Mouse (Mus musculus): ENCODE measurements around the gene Gtf2ird1.

The Gtf2ird1 gene

DNA sequence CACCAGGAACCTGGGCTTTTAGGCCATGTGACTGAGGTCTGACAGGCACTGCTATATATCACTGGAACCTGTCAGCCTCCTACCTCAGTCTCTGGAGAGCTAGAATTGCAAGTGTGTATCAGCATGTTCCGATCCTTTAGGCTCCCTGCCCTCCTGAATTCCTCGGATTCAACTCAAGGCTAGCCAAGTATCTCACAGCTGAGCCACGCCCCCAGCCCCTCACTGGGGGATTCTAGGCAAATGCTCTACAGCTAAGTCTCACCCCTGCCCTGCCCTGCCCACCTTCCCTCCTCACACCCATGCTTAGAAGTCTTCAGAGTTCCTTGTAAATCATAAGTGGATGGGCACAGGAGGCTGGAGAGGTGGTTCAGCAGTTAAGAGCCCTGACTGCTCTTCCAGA, 15.4 kb downstream of the Gtf2ird1 start:
- DNase-seq, result no peak

DNA sequence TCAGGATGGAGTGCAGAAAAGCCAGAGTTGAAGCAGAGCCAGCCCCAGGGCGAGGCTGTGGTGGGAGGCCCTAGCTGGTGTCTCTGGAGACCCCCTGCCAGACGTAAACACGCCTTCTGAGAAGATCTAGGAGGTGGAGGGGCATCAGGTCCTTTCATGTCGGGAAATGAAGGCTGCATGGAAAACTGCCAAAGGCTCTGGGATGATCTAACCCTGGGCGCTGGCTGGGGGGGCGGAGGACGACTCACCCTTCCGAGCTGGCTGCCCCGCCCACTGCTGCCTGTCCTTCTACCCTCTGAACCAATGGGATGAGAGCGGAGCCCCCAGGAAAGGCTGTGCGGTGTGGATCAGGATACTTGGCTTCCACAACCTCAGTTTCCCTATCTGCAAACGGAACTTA, 16.4 kb downstream of the Gtf2ird1 start:
- DNase-seq, result no peak

DNA sequence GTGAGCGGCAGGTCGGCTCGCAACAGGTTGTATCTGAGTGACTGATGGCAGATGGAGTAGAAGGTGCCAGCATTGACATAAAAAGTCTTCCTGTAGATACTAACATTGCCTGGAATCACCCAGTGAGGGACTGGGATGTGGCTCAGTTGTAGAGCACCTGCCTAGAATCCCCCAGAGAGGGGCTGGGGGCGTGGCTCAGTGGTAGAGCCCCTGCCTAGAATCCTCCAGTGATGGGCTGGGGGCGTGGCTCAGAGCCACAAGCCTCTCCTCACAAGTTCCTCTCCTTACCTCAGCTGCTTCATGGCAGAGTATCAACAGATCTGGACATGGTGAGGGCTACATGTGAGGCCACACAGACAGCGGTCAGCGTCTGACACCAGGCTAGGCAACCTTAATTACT, 17.0 kb downstream of the Gtf2ird1 start:
- DNase-seq, result no peak

DNA sequence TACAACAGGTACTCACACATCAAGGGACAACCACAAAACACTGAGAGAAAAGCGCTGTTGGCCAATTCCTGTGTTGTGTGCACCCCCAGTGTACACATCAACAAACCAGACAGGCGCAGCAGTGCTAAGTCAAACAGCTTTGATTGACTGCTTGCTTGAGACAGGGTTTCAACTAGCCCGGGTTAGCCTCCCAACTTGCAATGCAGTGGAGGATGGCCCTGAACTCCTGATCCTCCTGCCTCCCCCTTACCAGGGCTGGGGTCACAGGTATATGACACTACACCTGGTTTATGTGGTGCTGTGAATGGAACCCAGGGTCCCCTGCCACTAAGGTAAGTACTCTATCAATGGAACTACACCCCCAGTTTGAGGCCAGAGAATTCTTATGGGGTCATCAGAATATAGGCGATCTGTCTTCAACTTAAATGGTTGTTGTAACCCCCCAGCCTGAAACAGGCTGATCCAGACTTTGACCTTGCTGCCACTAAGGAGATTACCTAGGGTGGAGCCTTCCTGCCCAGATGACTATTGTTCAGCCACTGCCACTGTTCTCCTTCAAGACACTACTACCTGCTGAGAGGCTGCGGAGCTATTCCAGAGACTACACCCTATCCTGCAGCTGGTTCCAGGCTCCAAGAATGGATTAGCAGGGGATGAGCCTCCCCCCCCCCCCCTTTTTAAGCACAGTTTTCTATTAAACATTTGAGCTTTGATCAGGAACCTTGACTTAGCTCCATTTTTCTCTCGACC, 17.7 kb downstream of the Gtf2ird1 start:
- DNase-seq, result no peak

DNA sequence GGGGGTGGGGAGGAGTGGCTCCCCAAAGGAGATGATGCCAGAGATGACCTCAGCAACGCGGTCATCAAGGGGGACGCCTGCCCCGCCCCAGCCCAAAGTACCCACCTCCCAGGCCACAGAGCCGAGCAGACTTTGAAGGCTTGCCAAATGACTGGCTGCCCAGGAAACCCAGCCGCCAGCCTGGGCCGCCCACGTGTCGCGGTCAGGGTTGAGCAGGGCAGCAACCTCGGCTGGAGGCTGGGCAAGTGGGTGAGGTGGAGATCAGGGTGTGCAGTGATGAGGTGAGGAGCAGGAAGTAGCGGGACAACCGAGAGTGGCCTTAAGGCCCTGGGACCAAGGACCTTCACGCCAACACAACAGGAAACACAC, 19.1 kb downstream of the Gtf2ird1 start:
- DNase-seq, result no peak

DNA sequence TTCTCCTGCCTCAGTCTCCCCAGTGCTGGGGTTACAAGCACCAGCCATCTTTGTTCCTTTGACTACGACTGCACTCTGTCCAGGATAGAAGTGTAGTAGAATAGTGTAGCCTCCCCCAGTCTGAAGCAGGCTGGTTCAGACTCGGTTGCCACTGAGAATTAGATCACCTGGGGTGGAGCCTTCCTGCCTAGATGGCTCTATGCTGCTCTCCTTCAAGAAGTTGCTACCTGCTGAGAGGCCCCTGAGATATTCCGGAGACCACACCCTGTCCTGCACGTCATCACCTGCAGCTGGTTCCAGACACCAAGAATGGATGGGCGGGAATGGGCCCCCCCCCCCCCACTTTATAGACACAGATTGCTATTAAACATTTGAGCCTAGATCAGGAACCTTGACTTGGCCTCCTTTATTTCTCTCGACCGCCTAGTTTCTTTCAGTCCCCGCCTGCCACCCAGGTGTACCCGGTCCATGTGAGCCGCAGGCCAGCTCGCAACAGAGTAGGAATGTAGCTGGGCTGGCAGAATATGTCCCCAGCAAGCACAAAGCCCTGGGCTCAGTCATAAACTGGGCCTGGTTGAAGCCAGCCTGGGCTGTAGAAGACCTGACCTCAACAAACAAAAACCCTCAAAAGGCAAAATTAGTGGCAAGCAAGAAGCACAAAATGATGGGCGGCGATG, 19.6 kb downstream of the Gtf2ird1 start:
- no peak for DNase-seq

DNA sequence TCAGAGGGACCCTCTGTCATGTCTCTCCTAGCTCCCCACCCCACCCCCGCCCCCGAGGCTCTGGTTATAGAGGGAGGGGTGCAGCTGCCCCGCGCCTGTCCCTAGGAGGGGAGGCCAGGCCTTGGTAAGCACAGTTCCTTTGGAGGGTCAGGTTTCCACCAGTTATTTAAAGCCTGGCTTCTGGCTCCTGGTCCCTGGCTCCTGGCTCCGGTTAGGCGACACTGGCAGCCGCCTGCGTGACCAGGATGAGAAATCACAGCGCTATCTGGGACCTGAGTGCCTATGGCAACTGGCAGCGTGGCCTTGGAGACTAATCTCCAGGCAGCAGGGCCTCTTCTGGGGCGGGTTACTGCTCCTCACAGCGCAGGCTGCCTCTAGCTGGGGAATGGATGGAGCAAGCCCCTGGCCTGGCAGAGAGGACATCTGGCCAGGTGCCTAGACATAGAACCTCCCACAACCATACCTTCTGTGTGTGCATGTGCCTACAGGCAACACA, 20.6 kb downstream of the Gtf2ird1 start:
- no peak for DNase-seq

DNA sequence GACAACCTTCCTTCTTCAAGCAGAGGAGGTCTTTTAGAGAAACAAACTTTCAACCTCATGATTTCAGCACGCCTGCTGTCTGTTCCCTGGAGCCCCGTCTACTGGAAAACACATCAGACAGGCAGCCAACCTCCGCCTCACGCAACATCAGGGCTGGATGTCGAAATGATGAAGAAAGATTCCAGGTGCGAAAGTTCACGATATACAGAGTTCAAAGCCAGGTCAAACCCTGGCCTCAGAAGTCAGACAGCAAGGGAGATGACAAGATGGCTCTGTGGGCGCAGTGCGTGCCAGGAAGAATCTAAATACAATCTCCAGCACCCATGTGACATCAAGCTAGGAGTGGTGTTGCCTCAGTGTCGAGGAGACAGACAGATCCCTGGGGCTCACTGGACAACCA, 23.4 kb downstream of the Gtf2ird1 start:
- no peak for DNase-seq

DNA sequence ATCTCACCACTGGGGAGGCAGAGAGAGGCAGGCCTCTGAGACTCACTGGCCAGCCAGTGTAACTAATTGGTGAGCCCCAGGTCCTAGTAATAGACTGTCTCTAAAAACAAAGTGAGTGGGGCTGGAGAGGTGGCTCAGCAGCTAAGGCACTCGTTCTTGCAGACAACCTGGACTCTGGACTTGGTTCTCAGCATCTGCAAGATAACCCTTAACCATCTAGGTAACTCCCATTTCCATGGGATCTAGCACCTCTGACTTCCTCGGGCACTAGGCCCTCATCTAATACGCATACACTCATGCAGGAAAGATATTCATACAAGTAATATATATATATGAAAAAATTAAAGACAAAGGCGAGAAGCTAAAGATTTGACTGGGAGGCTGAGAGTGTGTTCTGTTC, 26.4 kb downstream of the Gtf2ird1 start:
- DNase-seq, result no peak

DNA sequence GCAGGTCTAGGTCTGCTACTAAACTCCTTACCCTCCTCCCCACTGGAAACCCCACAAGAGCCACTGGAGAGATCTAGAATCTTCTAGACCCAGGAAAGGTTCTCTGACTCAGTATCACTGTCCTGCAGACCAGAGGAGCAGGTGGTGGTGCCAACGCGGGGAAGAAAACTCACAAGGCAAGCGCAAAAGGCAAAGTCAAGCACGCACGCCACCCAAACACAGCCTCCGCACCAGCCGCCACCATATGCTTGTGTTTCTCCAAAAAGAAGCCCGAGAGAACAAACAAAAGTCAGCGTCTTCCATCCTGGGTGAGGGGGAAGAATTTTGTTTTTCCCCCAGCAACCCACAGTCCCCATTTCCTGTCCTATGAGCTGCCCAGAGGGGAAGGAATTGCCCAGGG, 28.9 kb downstream of the Gtf2ird1 start:
- no peak for DNase-seq

DNA sequence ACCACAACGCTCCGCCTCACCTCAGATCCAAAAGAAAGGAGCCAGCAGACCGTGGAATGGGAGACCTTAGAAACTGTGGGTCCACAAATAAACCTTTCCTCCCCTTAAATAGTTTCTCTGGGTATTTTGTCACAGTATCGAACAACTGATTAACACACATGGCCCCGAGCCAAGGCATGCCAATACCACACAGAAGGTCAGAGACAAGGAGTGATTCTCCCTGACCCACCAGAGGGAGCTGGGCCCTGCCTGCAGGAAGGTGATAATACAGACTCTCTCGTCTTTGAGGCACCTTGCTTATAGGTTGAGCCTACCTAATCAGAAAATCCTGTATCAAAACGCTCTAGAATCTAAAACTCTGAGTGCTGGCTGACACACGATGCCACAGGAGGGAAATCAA, 30.9 kb downstream of the Gtf2ird1 start:
- DNase-seq, result no peak

DNA sequence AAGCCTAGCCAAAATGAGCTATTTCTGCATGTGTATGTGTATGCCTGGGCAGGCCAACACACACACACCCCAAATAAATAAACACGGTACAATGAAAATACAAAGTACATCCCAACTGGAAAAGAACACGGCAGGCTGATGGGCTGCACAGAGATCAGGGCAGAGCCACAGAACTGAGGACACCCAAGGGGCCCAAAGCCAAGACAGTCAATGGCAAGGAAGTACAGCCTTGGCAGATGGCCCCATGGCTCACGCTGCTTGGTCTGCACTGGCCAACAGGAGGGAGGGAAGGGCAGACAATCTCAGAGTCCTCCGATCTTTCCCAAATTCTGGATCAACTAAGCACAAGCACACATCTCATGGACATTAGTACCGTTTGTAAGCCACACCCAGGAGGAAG, 32.6 kb downstream of the Gtf2ird1 start:
- no peak for DNase-seq

DNA sequence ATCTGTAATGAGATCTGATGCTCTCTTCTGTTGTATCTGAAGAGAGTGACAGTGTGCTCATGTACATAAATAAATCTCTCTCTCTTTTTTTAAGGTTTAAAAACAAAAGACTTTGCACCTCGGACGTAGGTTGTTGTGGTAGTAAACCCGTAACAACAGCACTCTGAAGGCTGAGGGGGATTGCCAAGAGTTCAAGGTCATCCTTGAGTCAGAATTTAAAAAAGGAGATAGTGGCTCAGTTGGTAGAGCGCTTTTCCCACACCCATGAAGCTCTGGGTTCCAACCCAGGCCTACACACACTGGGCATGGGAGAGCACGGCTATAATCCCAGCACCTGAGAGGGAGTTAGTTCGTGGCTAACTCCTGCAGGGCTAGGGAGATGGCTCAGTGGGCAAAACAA, 33.1 kb downstream of the Gtf2ird1 start:
- DNase-seq, result no peak

DNA sequence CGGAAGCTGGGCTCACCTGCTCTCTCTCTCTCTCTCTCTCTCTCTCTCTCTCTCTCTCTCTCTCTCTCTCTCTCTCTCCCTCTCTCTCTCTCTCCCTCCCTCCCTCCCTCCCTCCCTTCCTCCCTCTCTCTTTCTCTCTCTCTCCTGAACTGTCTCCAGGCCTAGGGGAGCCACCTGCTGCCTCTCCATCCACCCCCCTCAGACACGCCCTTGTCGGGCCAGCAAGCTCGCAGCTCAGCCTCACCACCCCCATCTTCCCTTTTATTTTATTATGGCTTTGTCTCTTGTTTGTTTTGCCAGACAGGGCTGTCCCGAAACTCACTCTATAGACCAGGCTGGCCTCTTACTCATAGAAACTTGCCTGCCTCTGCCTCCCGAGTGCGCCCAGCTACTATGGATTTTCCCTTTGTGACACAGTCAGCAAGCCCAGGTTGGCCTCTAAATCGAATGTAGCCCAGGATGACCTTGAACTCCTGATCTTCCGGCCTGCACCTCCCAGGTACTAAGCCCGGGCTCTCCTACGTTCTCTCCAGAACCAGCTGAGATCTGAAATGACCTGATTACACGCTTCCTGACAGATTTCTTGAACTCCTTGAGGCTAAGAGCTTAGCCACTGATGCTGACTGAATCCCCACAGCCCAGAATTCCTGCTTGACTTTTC, 34.1 kb downstream of the Gtf2ird1 start:
- no peak for DNase-seq

DNA sequence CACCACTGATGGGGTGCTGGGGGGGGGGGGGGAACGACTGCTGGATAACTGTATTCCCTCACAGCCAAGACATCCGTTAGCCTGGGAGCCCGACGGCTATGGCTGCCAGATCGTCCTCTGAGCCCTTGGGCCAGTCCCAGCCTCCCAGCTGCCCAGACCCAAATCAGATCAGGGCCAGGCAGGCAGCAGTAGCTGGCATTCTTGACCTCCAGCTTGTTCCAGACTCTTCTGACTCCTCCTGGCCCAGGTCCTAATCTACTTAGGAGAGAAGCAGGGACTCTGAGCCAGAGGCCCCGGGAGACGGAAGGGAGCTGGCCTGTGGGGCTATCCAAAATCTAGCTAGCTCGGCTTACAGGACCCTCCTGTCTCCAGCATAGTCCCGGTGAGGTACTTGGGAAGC, 35.5 kb downstream of the Gtf2ird1 start:
- DNase-seq, result no peak

DNA sequence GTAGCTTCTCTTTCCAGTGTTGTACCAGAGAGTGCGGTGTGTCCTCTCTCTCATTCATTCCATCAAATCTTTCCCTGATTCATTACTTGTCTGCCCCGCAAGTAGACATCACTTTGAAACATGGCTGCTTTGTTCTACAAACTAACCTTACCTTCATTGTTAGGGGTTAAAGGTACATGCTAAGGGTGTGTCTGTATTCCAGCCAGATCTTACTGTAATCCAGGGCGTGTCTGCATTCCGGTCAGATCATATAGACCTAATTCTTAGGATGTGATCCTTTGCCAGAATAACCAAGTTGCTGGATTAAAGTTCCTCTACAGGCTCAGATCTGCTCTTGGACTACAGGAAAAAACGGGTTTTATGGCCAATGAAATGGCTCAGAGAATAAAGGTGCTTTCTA, 36.8 kb downstream of the Gtf2ird1 start:
- no peak for DNase-seq

DNA sequence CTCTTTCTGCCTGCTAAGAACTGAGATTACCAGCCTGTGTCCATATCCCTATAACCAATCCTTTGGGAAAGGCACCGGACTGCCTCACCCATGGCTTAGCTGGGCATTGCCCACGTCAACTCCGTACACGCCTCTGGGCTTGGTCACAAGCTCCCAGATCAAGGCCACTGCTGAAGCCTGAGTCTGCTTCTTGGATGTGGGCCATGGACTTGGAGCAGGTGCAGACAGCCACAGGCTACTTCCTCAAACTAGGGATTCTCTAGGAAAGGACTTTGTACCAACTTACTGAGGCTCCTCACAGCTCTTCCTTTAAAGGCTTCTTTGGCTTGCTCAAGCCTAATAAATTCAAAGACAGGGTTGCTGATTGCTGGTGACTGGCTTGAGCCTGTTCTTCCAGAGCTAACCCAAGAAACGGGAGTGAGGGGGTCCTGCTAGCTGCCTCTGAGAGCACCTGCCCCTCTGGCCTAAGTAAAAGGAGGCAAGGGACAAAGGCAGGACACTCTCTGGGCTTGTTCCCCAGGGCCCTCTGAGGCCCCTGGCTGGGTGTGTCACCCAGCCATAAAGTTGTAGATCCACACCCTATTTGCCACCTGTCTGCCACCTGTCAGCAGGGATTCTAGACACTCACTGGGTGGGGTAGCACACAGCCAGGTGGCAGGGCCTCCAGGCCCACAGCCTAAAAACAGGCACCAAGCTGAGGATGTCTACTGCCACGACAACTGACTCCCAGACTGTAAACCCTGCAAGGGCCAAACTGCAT, 38.0 kb downstream of the Gtf2ird1 start:
- DNase-seq, result no peak

DNA sequence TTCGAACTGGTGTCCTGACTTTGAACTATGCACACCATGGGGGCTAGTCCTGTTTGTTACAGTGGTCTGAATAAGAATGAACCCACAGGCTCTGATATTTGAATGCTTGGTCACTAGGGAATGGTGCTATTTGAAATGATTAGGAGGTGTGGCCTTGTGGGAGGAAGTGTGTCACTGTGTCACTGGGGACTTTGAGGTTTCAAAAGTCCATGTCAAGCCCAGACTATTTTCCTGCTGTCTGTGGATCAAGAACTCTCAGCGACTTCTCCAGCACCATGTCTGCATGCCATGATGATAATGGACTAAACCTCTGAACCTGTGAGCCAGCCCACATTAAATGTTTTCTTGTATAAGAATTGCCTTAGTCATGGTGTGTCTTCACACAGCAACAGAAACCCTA, 44.2 kb downstream of the Gtf2ird1 start:
- DNase-seq, result no peak

DNA sequence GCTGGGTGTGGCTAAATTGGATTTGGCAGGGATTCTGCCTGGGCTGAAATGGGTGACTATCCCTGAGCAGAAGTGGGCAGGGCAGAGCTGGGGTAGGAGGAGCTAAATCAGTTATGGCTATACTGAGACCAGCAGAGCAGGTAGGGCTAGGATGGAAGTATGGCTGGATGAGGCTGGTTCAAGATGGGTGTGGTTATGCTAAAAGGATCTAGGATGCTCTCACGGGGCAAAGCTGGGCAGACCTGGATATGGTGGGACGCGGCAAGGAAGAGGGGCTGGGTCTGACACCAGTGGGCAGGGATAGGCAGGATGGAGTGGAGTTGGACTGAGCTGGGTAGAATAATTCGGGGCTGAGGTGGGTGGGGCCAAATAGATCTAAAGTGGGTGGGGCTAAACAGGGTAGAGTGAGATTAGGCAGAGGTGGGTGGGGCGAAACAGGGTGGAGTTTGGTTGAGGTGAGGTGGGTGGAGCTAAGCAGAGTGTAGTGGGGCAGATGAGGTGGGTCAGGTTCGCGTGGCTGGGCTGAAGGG, 46.1 kb downstream of the Gtf2ird1 start:
- no peak for DNase-seq

DNA sequence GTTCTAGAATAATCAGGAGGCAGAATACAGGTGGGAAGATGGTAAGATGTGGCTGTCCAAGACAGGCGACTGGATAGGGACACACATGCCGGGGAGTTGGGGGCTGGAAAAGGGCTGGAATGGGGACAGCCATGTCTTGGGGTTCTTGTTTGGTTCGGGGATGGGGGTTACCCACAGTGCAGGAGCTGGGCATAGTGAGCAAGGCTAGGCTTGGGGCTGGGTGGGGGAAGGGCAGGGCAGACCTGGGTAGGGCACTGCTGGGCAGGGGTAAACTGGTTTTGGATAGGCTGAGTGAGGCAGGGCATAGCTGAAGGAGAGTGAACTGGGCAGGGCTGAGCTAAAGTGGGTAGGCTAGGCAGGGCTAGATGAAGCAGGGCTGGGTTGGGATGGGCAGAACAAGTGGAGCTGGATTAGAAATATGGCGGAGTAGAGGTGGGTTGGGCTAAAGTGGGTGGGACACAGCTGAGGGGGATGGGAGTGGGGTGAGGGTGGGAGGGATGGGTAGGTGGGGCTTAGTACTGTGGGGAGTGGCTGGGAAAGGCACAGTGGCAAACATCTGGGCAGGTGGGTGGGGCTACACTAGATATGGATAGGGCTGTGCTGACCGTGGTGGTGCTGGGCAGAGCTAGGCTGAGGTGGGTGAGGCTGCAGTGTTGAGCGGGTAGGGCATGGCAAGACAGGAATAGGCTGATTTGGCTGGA, 46.8 kb downstream of the Gtf2ird1 start:
- no peak for DNase-seq

DNA sequence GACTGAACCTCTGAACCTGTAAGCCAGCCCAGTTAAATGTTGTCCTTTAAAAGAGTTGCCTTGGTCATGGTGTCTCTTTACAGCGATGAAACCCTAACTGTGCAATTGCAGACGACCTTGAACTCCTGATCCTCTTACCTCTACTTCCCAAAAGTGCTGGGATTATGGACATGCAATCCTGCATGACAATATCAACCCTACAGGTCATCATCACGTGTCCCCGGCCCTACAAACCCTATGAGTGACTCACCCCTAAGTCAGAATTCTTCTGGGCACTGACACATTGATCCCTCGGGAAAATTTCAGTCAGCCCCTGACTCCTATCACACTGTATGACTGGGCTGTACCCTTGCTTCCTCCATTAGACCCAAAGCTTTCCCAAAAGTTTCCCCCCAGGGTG, 48.4 kb downstream of the Gtf2ird1 start:
- DNase-seq, result no peak

DNA sequence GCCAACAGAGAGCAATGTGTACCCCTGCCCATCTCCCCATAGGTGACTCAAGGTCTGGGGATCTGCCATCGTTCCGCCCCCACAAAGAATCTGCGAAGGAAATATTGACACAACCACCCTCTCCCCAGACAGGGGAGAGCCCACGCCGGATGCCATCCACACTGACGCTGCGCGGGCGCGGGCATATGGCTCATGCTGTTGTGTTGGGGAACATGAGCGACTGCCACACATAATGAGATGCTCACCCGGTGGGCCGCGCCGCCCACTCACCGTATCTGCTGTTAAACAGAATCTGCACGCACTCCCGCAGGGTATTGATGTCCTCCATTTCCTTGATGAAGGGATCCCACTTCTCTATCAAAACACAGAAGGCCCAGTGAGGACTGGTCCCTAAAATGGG, 54.7 kb downstream of the Gtf2ird1 start:
- no peak for DNase-seq
